Mouse (Mus musculus) midbrain, embryonic 12.5 days (tissue): ENCODE measurements around the gene Arnt2. TPM values are rescaled to one million over a fixed set of nuclear protein-coding genes. Genes with fewer than 3 reads are reported as not detected.

ENCODE experiments used
- ATAC-seq: fragments of 200-750 bp; cut with Nextera tagmentation; 2 replicates; pipeline ENCODE4 v1.8.0; 2017; ENCODE audit warnings: low read depth, moderate TSS enrichment, moderate library complexity; ENCODE audit not compliant: low FRiP score
- H3K27ac ChIP-seq: fragments of 300-500 bp; sonication (generic); replicated peaks from 2 replicates; pipeline ENCODE4 v1.5.1; 2016; ENCODE audit warnings: mild to moderate bottlenecking
- H3K27me3 ChIP-seq: fragments of 300-500 bp; sonication (generic); 2 replicates; pipeline ENCODE4 v1.6.1; 2016; ENCODE audit warnings: mild to moderate bottlenecking
- H3K36me3 ChIP-seq: fragments of 300-500 bp; sonication (generic); 2 replicates; pipeline ENCODE4 v1.6.1; 2016
- H3K4me1 ChIP-seq: fragments of 300-500 bp; sonication (generic); 2 replicates; pipeline ENCODE4 v1.6.1; 2016
- H3K4me2 ChIP-seq: fragments of 300-500 bp; sonication (generic); replicated peaks from 2 replicates; pipeline ENCODE4 v1.6.1; 2016; ENCODE audit warnings: mild to moderate bottlenecking, moderate library complexity
- H3K4me3 ChIP-seq: fragments of 300-500 bp; sonication (generic); 2 replicates; pipeline ENCODE4 v1.5.1; 2016; ENCODE audit warnings: mild to moderate bottlenecking
- H3K9ac ChIP-seq: fragments of 300-500 bp; sonication (generic); replicated peaks from 2 replicates; pipeline ENCODE4 v1.6.1; 2016; ENCODE audit warnings: mild to moderate bottlenecking, moderate library complexity
- H3K9me3 ChIP-seq: fragments of 300-500 bp; sonication (generic); 2 replicates; pipeline ENCODE4 v1.6.1; 2016; ENCODE audit warnings: mild to moderate bottlenecking
- WGBS: fragments of 180-500 bp; shearing (Covaris S2); methylation state at CpG from one replicate; pipeline ENCODE4 v1.1.7; 2016; 5-methylcytosine and 5-hydroxymethylcytosine counted together
- polyA plus RNA-seq: library from polyadenylated mRNA; unstranded; fragments of >200 nt; fragmentation: Nextera tagmentation; extraction: Ambion mirVana; gene quantifications from 2 replicates; pipeline ENCODE4 v1.2.1, GENCODE M21; 2016

Arnt2 gene
- 67.1 and 77.6 TPM in 2 replicates for polyA plus RNA-seq

DNA sequence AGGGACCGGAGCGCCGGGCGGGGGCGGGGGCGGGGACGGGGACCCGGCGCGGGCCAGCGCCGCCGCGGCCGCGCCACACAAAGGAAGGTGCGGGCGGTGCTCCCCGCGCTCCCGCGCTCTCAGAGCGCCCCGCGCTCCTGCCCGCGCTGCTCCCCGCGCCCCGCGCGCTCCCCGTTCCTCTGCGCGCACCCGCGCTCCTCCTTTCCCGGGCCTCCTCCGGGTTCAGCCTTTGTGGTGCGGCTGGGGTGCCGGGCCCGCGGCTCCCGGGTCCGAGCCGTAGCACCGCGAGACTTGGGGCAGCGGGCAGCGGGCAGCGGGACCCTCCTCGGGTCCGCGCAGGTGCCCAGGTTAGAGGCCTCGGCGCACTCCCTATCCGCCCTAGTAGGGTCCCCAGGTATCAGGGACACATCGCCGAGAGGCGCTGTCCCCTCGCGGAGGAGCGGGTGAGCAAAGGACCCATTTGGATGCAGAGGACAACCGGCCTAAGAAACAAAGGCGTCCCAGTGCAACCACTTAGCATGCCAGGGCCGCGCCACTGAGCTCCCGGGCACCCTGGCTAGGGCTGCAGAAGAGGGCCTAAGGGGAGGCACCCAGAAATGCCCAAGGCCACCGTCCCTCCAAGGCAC is at the start of gene Arnt2:
Arnt2 (minus strand) TSS at position 281 of the 626 bp plus-strand sequence.
- H3K9me3 ChIP-seq, result no peaks in the 10 kb centered on the region
- H3K27ac ChIP-seq, result peak within 1 kb of the TSS; percentile 95
- no peaks in the 10 kb centered on the region for H3K27me3 ChIP-seq
- peak within 1 kb of the TSS; percentile 85 for H3K4me3 ChIP-seq
- peak within 1 kb of the TSS; percentile 87 for H3K9ac ChIP-seq
- H3K4me2 ChIP-seq, result peak within 1 kb of the TSS; percentile 75
- H3K4me1 ChIP-seq, result peaks cover 24% of the 10 kb centered on the region
- ATAC-seq, result peak; percentile 88
- WGBS, result under 1% methylated on average over 50 of the region's 69 CpGs
- H3K36me3 ChIP-seq, result peaks cover 18% of the 10 kb centered on the region

GRCm38 (mm10) chr7:84451681-84452080 is 41.7 kb upstream of the Arnt2 start:
- no peaks in the 10 kb centered on the region for H3K36me3 ChIP-seq
- H3K27ac ChIP-seq, result no peak overlapping the region
- no peaks in the 10 kb centered on the region for H3K9me3 ChIP-seq
- H3K4me1 ChIP-seq, result peaks cover 11% of the 10 kb centered on the region; the same call in 1 of the 2 replicates
- H3K4me2 ChIP-seq, result no peak overlapping the region
- no peak overlapping the region for H3K4me3 ChIP-seq
- no peak overlapping the region for H3K9ac ChIP-seq
- no peak for ATAC-seq
- H3K27me3 ChIP-seq, result no peaks in the 10 kb centered on the region

DNA sequence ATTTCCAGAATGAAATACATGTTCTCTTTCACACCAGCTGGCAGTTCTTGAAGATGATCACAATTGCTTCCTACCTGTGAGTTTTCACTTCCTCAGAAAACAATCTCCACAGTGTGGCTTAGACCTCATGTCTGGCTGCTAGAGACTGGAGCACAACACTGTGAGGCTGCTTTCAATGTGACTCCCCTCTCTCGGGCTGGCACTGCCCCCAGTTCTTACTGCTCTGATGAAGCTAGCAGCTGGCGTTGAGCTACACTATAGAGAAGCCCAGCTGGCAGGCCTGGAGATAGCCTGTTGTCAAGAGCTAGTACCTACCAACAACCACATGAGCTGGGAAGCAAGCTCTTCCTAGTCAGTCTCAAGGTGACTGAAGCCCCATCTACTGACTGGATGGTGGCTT is 39.1 kb upstream of the Arnt2 start:
- no peaks in the 10 kb centered on the region for H3K27me3 ChIP-seq
- H3K9me3 ChIP-seq, result no peaks in the 10 kb centered on the region
- 0 out of 2 replicates have a peak overlapping the region, but pooled peaks have one; percentile 0 for H3K4me2 ChIP-seq
- H3K27ac ChIP-seq, result peak overlapping the region; percentile 82
- no peak overlapping the region for H3K4me3 ChIP-seq
- H3K9ac ChIP-seq, result no peak overlapping the region
- ATAC-seq, result peak; percentile 77
- no peaks in the 10 kb centered on the region for H3K36me3 ChIP-seq
- H3K4me1 ChIP-seq, result peaks cover 7% of the 10 kb centered on the region; the same call in 1 of the 2 replicates
- 30% methylated on average over 2 of the region's 2 CpGs for WGBS

DNA sequence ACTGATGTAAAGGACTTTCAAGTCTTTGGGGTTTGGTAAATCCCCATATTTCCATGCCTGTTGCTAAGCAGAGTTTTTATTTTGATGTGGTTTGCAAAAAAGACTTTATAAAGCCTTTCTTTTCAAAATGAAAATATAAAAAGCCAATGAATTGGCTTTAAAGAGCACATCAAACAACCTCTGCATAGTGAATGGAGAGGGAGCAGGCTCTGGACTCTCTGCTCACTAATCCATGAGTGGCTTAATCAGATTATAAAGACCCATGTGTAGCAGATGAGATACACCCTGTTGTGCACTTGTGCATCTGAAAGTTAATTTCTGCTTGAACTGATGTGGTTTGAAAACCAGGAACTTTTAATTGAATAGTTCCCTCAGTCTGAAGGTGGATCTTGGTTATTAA is 38.5 kb upstream of the Arnt2 start:
- Histone ChIP-seq H3K27ac (peak overlapping the region; percentile 72), H3K36me3 (no peaks in the 10 kb centered on the region), H3K9me3 (no peaks in the 10 kb centered on the region), H3K4me3 (no peak overlapping the region), H3K4me2 (no peak overlapping the region), H3K4me1 (peaks cover 7% of the 10 kb centered on the region; the same call in 1 of the 2 replicates), H3K27me3 (no peaks in the 10 kb centered on the region), H3K9ac (no peak overlapping the region)
- peak; percentile 85 for ATAC-seq

GRCm38 (mm10) chr7:84447740-84448435 is 37.9 kb upstream of the Arnt2 start:
- peak overlapping the region; percentile 72 for H3K27ac ChIP-seq

DNA sequence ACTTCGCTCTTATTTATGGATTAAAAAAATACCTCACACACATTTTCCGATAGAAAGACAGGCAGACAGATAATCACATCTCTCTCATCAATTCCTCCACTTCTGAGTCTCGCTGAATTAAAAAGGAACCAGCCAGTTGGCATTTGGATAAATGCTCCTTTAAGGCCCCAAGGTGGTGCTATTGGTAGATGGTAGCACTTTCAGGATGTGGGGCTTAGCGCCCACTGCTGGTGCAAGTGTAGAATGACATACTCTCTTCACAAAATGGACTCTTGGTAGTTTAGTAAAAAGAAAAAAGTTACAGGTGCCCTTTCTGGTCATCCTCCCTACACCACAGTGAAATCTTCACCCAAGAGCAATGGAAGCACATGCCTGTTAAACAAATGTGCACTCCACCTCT is 37.1 kb upstream of the Arnt2 start:
- 22% methylated on average over 4 of the region's 4 CpGs for WGBS
- no peaks in the 10 kb centered on the region for H3K9me3 ChIP-seq
- no peak overlapping the region for H3K4me2 ChIP-seq
- H3K4me1 ChIP-seq, result peaks cover 7% of the 10 kb centered on the region; the same call in 1 of the 2 replicates
- no peak overlapping the region for H3K4me3 ChIP-seq
- no peaks in the 10 kb centered on the region for H3K27me3 ChIP-seq
- no peaks in the 10 kb centered on the region for H3K36me3 ChIP-seq
- ATAC-seq, result no peak
- H3K27ac ChIP-seq, result peak overlapping the region; percentile 72
- no peak overlapping the region for H3K9ac ChIP-seq

More at GRCm38 (mm10) chr7:84447740-84448435, 37.9 kb upstream of the Arnt2 start:
- Histone ChIP-seq H3K4me3 (no peak overlapping the region), H3K4me2 (peak overlapping the region; percentile 13; the same call in 1 of the 2 replicates), H3K4me1 (peaks cover 7% of the 10 kb centered on the region; the same call in 1 of the 2 replicates), H3K9ac (no peak overlapping the region), H3K9me3 (no peaks in the 10 kb centered on the region), H3K36me3 (no peaks in the 10 kb centered on the region), H3K27me3 (no peaks in the 10 kb centered on the region)
- peak; percentile 48 for ATAC-seq
- WGBS, result 33% methylated on average over 5 of the region's 5 CpGs

- no peak overlapping the region for H3K4me2 ChIP-seq
- no peaks in the 10 kb centered on the region for H3K9me3 ChIP-seq
- no peaks in the 10 kb centered on the region for H3K27me3 ChIP-seq
- ATAC-seq, result no peak
- H3K36me3 ChIP-seq, result no peaks in the 10 kb centered on the region
- WGBS, result 82% methylated on average over 2 of the region's 2 CpGs
- H3K4me3 ChIP-seq, result no peak overlapping the region
- no peaks in the 10 kb centered on the region; the same call in 1 of the 2 replicates for H3K4me1 ChIP-seq
- no peak overlapping the region for H3K27ac ChIP-seq
- no peak overlapping the region for H3K9ac ChIP-seq
These were observed 32.5 kb upstream of the Arnt2 start for GRCm38 (mm10) chr7:84442343-84442911.

GRCm38 (mm10) chr7:84439606-84440005 is 29.6 kb upstream of the Arnt2 start:
- Histone ChIP-seq H3K4me2 (no peak overlapping the region), H3K9me3 (no peaks in the 10 kb centered on the region), H3K4me1 (no peaks in the 10 kb centered on the region), H3K4me3 (no peak overlapping the region), H3K27ac (no peak overlapping the region), H3K9ac (no peak overlapping the region), H3K27me3 (no peaks in the 10 kb centered on the region), H3K36me3 (no peaks in the 10 kb centered on the region)
- no peak for ATAC-seq
- 70% methylated on average over 1 of the region's 1 CpGs for WGBS

- Histone ChIP-seq H3K4me3 (no peak overlapping the region), H3K9me3 (no peaks in the 10 kb centered on the region), H3K4me2 (no peak overlapping the region), H3K9ac (no peak overlapping the region), H3K36me3 (no peaks in the 10 kb centered on the region), H3K4me1 (peaks cover 8% of the 10 kb centered on the region; the same call in 1 of the 2 replicates), H3K27ac (no peak overlapping the region), H3K27me3 (no peaks in the 10 kb centered on the region)
- no peak for ATAC-seq
- 69% methylated on average over 2 of the region's 2 CpGs for WGBS
These were observed 24.9 kb upstream of the Arnt2 start for GRCm38 (mm10) chr7:84434901-84435300.

- no peak overlapping the region for H3K4me3 ChIP-seq
- no peak overlapping the region for H3K9ac ChIP-seq
- H3K4me1 ChIP-seq, result peaks cover 8% of the 10 kb centered on the region; the same call in 1 of the 2 replicates
- ATAC-seq, result no peak
- no peak overlapping the region for H3K27ac ChIP-seq
- no peaks in the 10 kb centered on the region for H3K36me3 ChIP-seq
- no peaks in the 10 kb centered on the region for H3K9me3 ChIP-seq
- no peaks in the 10 kb centered on the region for H3K27me3 ChIP-seq
- H3K4me2 ChIP-seq, result no peak overlapping the region
These were observed 22.2 kb upstream of the Arnt2 start for GRCm38 (mm10) chr7:84432151-84432550.

DNA sequence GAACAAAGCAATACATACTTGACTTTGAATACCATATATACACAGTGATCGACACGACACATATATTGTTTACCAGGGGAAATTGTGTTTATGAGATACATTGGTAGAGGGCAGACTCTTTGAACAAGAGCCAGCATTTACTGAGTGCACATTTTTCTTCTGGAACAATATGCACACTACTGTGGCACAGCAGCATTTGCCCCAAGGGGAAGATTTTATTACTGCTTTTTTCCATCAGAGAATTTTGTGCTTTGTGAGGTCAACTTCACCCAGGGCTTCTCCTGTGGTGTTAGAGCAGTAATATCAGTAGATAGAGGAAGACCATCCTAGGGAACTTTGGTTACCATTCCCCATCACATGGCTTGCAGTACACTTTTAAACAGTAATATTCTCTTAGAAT is 17.2 kb upstream of the Arnt2 start:
- H3K4me3 ChIP-seq, result no peak overlapping the region
- no peak overlapping the region for H3K9ac ChIP-seq
- ATAC-seq, result no peak
- H3K4me2 ChIP-seq, result no peak overlapping the region
- H3K36me3 ChIP-seq, result no peaks in the 10 kb centered on the region
- peaks cover 6% of the 10 kb centered on the region; the same call in 1 of the 2 replicates for H3K4me1 ChIP-seq
- 95% methylated on average over 2 of the region's 2 CpGs for WGBS
- no peaks in the 10 kb centered on the region for H3K9me3 ChIP-seq
- H3K27ac ChIP-seq, result no peak overlapping the region
- no peaks in the 10 kb centered on the region for H3K27me3 ChIP-seq
